Mouse (Mus musculus) adrenal gland, postnatal 14 days (tissue): ENCODE data around the gene Btbd19. TPM values are rescaled to one million over a fixed set of nuclear protein-coding genes. Genes with fewer than 3 reads are reported as not detected.

Experiments
- DNase-seq: peaks from one replicate; pipeline ENCODE4 v3.0.0; 2021; ENCODE audit warnings: mixed read lengths
- total RNA-seq: library from RNA; stranded (reverse); gene quantifications from 2 replicates; pipeline ENCODE4 v1.2.3, GENCODE M21; 2021

The Btbd19 gene
- total RNA-seq, 1 experiment from 2014 or later: 6.3 TPM

- no peak for DNase-seq
These were observed 12.3 kb downstream of the Btbd19 start for GRCm38 (mm10) chr4:117113237-117113636.

GRCm38 (mm10) chr4:117110985-117111384 lies 14.5 kb downstream of the Btbd19 start:
- no peak for DNase-seq

DNA sequence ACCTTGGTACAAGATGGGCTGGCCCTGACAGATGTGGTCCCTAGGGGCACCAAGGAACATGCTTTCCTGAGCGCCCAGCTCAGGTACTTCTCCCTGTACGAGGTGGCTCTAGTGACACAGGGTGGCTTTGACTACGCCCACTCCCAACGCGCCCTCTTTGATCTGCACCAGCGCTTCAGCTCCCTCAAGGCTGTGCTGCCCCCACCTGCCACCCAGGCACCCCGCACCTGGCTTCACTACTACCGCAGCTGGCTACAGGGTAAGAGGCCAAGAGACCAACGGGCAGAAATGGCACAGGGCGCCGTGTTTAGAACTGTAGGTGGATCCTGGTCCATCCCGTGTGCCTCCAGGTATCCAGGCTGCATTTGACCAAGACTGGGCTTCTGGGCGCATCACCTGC lies 15.3 kb downstream of the Btbd19 start:
- no peak for DNase-seq

DNA sequence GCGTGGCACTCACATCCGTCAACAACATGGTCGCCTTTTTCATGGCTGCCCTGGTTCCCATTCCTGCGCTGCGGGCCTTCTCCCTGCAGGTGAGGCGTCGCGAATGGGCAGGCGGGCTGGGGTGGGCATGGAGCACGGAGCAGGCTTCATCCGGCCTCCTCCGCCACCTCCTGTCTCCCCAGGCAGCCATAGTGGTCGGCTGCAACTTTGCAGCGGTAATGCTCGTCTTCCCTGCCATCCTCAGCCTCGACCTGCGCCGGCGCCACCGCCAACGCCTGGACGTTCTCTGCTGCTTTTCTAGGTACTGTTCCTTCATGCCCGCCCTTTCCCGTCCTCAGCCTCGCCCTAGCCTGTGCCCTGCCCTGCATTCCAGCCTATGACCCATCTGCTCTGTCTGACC lies 16.2 kb downstream of the Btbd19 start:
- DNase-seq: no peak

DNA sequence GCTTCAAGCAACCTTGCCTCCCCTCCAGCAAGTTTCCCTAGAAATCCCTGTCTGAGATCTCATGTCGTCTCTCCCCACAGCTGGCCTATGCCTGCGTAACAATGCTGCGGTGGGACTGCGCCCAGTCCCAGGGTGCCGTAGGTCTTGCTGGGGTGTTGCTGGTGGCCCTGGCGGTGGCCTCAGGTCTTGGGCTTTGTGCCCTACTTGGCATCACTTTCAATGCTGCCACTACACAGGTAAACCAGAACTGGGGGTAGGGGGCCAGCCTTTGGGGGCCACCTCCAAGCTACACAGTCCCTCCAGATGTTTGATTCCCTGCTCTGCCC lies 17.0 kb downstream of the Btbd19 start:
- no peak for DNase-seq

- no peak for DNase-seq
These were observed 17.6 kb downstream of the Btbd19 start for GRCm38 (mm10) chr4:117107813-117108523.

DNA sequence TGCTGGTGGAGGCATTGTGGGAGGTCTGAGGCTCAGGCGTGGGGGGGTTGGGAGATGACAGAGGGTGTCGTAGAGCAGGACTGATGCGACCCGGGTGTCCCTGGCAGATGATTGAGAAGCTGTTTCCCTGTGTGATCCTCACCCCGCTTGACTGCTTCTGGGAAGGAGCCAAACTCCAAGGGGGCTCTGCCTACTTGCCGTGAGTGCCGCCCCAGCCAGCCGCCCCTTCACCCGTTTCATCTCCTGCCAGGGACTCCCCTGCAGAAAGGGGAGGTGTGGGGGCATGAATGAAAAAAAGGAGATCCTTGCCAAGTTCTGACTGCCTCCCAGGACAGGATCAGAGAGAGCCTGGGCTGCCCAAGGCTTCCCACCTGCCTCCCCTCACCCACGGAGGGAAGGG lies 20.4 kb downstream of the Btbd19 start:
- DNase-seq: peak; percentile 48

- no peak for DNase-seq
These were observed 20.9 kb downstream of the Btbd19 start for GRCm38 (mm10) chr4:117104672-117105071.

- peak; percentile 62 for DNase-seq
These were observed 24.3 kb downstream of the Btbd19 start for GRCm38 (mm10) chr4:117101218-117101617.

GRCm38 (mm10) chr4:117100036-117100435 lies 25.5 kb downstream of the Btbd19 start:
- DNase-seq: no peak

GRCm38 (mm10) chr4:117098764-117099036 lies 26.8 kb downstream of the Btbd19 start:
- DNase-seq: no peak

DNA sequence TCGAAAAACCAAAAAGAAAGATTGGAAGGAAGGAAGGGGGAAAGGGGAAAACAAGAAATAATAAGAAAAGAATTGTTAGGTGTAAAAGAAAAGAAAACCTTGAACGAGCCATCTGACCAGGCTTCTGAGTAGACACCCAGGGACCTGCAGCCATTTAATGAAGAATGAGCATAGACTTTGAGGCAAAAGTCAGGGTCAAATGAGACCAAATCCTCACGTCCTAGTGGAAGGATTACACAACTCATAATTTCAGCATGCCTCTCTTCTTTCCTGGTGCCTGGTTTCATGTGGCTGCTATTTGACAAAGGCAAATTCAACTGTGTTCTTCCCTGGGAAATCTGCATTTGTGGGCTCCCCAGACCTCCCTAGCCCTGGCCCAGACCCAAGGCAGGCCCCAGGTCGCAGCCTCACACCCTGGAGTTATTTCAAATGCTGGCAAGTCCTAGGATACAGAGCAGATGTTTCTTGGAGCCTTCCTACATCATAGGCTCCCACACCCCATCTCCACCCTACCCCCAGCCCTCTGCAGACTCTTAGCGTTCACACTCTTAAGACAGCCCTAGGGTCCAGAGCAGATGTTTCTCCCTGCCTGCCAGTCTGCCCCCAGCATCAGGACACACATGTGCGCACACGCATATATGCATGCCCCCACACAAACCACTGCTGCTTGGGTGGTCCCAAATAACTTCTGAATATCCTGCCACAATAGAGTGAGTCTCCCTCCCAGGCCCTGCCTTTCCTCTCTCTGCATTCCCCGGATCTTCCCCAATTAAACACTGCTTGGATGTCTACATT lies 27.4 kb downstream of the Btbd19 start:
- DNase-seq: no peak

GRCm38 (mm10) chr4:117096666-117097065 lies 28.9 kb downstream of the Btbd19 start:
- DNase-seq: peak; percentile 40

GRCm38 (mm10) chr4:117095551-117096452 lies 29.7 kb downstream of the Btbd19 start, which contains the start of gene Ptch2:
TSS of gene Ptch2 (plus strand) at chr4:117096075.
- DNase-seq: peak; percentile 88

DNA sequence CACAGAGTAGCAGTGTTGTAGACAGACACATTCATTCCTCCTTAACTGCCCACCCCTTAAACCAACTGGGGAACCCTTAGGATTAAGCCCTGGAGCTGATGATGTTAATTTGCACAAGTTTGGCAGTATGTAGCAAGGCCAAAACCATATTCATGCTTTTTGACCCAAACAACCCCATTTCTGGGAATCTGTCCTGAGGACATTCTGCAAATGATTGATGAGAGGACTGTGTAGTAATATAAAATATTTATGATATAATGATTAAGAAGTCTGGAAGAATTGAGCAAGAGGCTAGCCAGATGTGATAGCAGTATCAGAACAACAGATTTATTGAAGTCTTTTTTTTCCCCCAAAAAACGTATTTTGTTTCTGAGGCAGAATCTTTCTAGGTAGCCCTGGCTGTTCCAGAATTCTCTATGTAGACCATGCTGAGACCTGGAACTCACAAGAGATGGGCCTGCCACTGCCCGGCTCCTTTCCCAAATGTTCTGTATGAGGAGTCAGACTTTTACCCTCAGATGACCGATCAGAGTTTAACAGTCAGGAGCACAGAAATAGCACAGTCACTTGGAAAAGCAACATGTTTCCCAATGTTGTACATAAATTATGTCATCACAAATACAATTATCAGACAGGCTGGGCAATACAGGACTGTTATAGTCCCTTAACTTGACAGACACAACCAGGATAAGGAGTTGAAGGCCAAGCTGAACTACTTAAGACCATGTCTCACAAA lies 30.7 kb downstream of the Btbd19 start:
- DNase-seq: no peak

GRCm38 (mm10) chr4:117090586-117090985 lies 34.9 kb downstream of the Btbd19 start:
- DNase-seq: no peak

GRCm38 (mm10) chr4:117087948-117088640 lies 37.4 kb downstream of the Btbd19 start:
- DNase-seq: peak; percentile 71

DNA sequence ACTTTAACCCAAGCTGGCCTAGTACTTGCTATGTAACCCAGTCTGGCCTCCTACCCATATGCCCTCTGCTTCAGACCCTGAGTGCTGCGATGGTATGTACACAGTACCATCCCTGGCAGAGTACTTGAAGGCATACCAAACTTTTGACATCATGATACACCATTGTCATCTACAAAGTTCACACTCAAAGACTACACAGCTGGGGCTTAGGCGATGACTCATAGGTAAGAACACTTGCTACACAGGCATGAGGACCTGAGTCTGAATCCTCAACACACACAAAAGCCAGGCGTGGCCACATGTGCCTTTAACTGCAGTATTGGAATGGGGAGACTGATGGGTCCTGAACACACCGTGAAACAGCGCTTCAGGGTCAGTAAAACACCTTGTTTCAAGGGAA lies 54.3 kb downstream of the Btbd19 start:
- DNase-seq: no peak

DNA sequence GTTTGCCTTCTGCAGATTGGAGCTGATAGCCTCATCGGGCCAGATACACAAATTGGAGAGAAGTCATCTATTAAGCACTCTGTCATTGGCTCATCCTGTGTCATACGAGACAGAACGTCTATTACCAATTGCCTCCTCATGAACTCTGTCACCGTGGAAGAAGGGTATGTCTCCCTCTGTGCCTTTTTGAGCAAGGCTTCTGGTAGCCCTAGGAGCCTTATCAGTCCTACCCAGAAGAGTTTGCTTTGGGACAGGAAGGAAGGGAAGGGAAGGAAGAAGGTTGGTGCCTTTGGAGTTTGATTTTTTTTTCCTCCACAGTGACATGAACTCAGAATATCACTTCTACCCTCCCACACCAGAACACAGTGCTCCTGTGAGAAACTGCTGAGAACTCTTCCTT lies 54.9 kb downstream of the Btbd19 start:
- DNase-seq: no peak

GRCm38 (mm10) chr4:117069647-117070046 lies 55.9 kb downstream of the Btbd19 start:
- no peak for DNase-seq
